Mouse (Mus musculus): ENCODE measurements around the gene Gm20605. TPM values are rescaled to one million over a fixed set of nuclear protein-coding genes. Genes with fewer than 3 reads are reported as not detected.

Gene Gm20605
- polyA plus RNA-seq, 1 experiment: 14.4 TPM

- DNase-seq (ENCODE audit: extremely low spot score in 1 of 2, low spot score in 1 of 2): no peak
Observed at GRCm38 (mm10) chr5:137685653-137686052, 56.7 kb downstream of the Gm20605 start.

GRCm38 (mm10) chr5:137686127-137686790, 57.3 kb downstream of the Gm20605 start:
- DNase-seq (ENCODE audit: extremely low spot score in 1 of 2, low spot score in 1 of 2): no peak

- DNase-seq (ENCODE audit: extremely low spot score in 1 of 2, low spot score in 1 of 2): no peak
Observed at GRCm38 (mm10) chr5:137689974-137690373, 61.0 kb downstream of the Gm20605 start.

- DNase-seq (ENCODE audit: extremely low spot score in 1 of 2, low spot score in 1 of 2): no peak
Observed at GRCm38 (mm10) chr5:137690531-137690930, 61.6 kb downstream of the Gm20605 start.

DNA sequence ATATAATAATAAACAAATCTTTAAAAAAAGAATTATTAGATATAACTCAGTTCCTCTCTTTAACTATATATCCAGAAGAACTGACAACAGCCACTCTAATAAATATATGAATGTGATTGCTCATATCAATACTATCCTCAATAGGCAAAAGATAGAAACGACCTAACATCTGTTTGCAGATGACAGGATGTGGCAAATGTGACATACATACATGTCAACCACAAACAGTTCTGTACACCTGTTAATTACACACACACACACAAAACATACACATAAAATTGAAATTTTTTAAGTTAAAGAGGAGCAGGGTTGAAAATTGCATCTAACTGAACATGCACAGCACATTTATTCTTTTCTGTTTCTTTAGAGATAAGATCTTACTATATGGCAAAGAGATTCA, 62.9 kb downstream of the Gm20605 start:
- DNase-seq (ENCODE audit: extremely low spot score in 1 of 2, low spot score in 1 of 2): no peak

Other genes with a start within 250 kb of the Gm20605 start
- gene Zan, start 152.1 kb upstream of the Gm20605 start, polyA plus RNA-seq (2012; rRNA removed): 0.20 and 0.29 TPM in 2 replicates
- 51.7 and 52.3 TPM in 2 replicates for gene Pop7, start 126.7 kb upstream of the Gm20605 start, polyA plus RNA-seq (2012; rRNA removed)
- 51.1 and 56.4 TPM in 2 replicates for gene Gigyf1, start 110.6 kb upstream of the Gm20605 start, polyA plus RNA-seq (2012; rRNA removed)
- not detected in 2 replicates for gene Epo, start 95.9 kb upstream of the Gm20605 start, polyA plus RNA-seq (2012; rRNA removed)
- gene Gnb2, start 95.7 kb upstream of the Gm20605 start, polyA plus RNA-seq (2012; rRNA removed): 635 and 662 TPM in 2 replicates
- 184 and 199 TPM in 2 replicates for gene Actl6b, start 75.7 kb upstream of the Gm20605 start, polyA plus RNA-seq (2012; rRNA removed)
- gene Tfr2, start 59.3 kb upstream of the Gm20605 start, polyA plus RNA-seq (2012; rRNA removed): 14.1 and 14.5 TPM in 2 replicates
- gene Mospd3, start 28.1 kb upstream of the Gm20605 start, polyA plus RNA-seq (2012; rRNA removed): 46.1 and 59.6 TPM in 2 replicates
- gene Pcolce, start 15.4 kb upstream of the Gm20605 start, polyA plus RNA-seq (2012; rRNA removed): 14.3 and 17.0 TPM in 2 replicates
- 0.30 and 0.36 TPM in 2 replicates for gene Fbxo24, start 173 bp upstream of the Gm20605 start, polyA plus RNA-seq (2012; rRNA removed)
- 15.6 and 19.9 TPM in 2 replicates for gene Lrch4, start 54 bp upstream of the Gm20605 start, polyA plus RNA-seq (2012; rRNA removed)
- 27.8 and 34.4 TPM in 2 replicates for gene Sap25, start 12.2 kb downstream of the Gm20605 start, polyA plus RNA-seq (2012; rRNA removed)
- 0.48 and 0.86 TPM in 2 replicates for gene Irs3, start 16.5 kb downstream of the Gm20605 start, polyA plus RNA-seq (2012; rRNA removed)
- gene Agfg2, start 55.6 kb downstream of the Gm20605 start, polyA plus RNA-seq (2012; rRNA removed): 32.4 and 32.9 TPM in 2 replicates
- 55.0 and 60.9 TPM in 2 replicates for gene Nyap1, start 112.4 kb downstream of the Gm20605 start, polyA plus RNA-seq (2012; rRNA removed)
- gene Tsc22d4, start 116.6 kb downstream of the Gm20605 start, polyA plus RNA-seq (2012; rRNA removed): 273 and 360 TPM in 2 replicates
- gene Ppp1r35, start 149.7 kb downstream of the Gm20605 start, polyA plus RNA-seq (2012; rRNA removed): 24.2 and 25.9 TPM in 2 replicates
- gene Mepce, start 158.5 kb downstream of the Gm20605 start, polyA plus RNA-seq (2012; rRNA removed): 39.1 and 42.6 TPM in 2 replicates
- gene Zcwpw1, start 158.6 kb downstream of the Gm20605 start, polyA plus RNA-seq (2012; rRNA removed): 14.1 and 15.3 TPM in 2 replicates
- 0.86 and 0.98 TPM in 2 replicates for gene Pilra, start 207.1 kb downstream of the Gm20605 start, polyA plus RNA-seq (2012; rRNA removed)
- gene Pilrb1, start 228.9 kb downstream of the Gm20605 start, polyA plus RNA-seq (2012; rRNA removed): 0.20 TPM in 1 of 2 replicates, not detected in the other
- gene Pilrb2, start 242.6 kb downstream of the Gm20605 start, polyA plus RNA-seq (2012; rRNA removed): 0.08 TPM in 1 of 2 replicates, not detected in the other